Mouse (Mus musculus) telencephalon, adult 2 months (tissue): ENCODE measurements around the gene Snx20.

Source experiments
- DNase-seq: peaks from one replicate; pipeline ENCODE4 v3.0.0-alpha.2; 2011; ENCODE audit warnings: low read depth, low spot score

Gene Snx20

DNA sequence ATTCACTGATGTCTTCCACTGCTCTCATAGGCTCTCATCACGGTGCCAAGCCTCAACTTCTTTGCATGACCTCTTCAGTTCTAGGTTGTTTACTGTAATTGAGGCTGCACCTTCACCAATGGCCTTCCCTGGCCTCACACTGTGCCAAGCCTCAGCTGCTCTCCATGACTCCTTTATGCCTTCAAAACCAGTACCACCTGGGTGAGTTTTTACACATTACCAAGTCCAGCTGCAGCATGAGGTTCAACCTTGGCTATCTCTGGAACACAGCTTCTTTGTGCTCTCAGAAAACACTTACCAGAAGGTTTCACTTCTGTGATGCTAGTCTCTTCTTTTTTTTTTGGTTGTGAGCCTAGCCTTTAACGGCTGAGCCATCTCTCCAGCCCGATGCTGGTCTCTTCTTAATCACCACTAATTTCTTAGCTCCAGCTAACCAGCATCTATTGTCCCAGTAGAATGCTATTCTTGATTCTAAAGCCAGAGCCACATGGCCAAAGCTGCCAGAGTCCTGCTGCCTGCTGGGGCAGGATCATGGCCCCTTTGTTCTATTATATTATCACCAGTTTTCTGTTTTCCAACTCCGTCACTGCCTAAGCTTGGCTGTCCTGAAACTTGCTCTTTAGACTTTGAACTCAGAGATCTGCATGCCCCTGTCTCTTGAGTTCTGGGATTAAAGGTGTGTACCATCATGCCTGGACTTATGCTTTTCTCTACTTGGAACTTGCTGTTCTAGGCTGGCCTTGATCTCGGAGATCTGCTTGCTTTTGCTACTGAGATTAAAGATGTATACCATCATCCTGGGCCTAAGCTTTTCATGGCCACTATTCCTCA, 7.0 kb upstream of the Snx20 start:
- no peak for DNase-seq

DNA sequence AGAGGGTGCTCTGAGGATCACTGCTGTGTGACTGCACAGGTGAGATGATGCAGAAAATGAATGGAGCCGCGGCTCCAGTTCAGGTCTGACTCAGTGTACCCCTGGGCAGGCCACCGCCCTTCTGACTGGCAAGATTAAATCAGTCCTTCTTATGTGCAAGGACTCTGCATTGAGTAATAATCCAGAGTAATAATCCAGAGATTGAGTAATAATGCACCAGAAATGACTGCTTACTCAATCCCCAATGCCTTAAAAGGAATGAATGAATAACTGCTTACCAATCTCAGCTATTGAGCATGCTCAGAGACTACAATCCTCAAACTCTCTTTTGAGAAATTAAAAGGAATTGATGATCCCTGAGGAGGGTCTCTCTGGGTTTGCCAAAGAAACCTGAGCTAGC, 3.0 kb upstream of the Snx20 start:
- DNase-seq, result no peak

DNA sequence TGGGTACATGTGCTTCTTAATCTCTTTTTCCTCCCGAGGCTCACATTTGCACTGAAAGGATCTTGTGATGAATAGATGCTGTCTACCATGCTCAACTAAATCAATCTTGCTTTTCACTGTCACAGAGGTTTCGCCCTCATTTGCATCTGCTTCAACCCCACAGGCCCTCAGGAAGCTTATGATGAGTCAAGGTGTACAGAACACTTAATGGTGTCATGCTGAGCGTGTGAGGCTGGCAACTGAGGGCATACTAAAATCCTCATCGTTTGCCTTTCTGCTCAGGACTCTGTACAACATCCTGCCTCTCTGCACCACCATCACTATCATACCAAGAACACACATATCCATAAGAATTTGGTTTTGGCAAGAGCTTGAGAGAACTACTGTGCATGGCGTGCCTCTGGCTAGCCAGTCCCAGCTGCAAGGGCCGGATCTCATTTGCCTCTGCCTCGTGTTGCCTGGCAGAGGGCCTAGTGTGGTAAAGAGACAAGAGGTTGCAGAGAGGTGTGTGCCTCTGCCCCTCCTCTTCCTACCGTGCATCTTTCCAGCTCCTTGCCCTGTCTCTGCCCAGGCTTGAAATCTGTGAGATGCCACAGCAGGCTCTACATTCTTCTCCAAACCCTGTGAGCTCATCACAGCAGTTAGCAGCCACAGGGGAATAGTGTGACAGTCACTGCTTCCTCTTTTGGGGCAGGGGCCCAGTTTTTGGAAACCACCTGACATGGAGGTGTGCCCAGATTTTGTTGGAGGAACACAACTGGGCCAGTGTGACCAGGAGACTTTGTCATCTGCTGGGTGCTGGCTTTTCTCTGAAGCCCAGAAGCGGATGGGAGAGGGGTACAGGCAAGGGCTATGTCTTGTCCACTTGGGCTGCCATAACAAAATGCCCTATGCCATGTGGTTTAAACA, 1.4 kb upstream of the Snx20 start:
- no peak for DNase-seq

DNA sequence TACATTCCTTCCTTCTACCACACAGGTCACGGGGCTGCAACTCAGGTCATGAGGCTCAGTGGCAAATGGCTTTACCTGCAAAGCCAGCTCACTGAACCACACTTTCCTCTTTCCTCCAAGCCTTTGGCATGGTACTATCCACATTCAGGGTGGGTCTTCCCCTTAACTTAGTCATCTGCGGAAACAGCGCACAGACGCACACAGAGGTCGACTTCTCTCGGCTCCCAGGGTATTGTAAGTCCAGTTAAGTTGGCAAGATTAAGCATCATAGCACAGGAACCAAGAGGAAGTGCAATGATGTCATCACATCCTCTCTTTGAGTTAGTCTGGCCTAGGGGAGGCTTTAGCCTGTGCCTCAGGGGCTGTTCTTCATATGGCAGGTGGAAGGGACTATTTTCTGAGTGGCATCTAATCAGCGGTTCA, 2.6 kb downstream of the Snx20 start:
- DNase-seq, result no peak

DNA sequence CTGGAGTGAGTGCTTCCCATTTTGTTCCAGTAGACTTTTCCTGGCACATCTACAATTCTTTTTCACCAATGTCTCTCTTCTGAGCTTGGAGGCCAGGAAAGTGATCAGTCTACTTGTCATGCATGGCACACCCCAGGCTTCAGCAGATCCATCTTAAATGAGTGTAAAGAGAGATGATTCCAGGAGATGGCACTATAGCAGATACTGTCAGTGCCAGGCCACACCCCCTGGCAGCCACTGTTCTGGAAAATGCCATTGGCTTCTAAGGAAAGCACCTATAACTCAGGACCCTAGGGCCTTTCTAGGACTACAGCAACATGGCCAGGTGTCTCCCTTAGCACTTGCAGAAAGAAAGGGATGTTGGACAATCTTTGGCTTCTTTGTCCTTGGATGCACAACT, 4.8 kb downstream of the Snx20 start:
- peak; percentile 52 for DNase-seq

DNA sequence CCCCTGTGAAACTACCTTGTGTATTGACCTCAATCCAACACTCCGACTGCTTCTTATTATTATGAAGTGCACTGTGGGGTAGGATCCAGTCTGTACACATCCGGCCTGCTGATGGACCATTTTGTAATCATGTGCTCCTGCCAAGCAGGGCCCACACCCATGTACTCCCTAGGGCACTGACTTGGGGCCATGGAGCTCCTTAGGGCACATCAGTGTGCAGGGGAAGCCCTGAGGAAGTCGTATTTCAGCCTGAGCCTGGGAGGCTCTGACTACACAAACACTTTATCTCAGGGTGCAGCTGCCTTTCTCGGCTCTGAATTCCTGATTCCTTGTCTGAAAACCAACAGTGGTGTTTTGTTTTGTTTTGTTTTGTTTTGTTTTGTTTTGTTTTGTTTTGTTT, 5.7 kb downstream of the Snx20 start:
- no peak for DNase-seq

DNA sequence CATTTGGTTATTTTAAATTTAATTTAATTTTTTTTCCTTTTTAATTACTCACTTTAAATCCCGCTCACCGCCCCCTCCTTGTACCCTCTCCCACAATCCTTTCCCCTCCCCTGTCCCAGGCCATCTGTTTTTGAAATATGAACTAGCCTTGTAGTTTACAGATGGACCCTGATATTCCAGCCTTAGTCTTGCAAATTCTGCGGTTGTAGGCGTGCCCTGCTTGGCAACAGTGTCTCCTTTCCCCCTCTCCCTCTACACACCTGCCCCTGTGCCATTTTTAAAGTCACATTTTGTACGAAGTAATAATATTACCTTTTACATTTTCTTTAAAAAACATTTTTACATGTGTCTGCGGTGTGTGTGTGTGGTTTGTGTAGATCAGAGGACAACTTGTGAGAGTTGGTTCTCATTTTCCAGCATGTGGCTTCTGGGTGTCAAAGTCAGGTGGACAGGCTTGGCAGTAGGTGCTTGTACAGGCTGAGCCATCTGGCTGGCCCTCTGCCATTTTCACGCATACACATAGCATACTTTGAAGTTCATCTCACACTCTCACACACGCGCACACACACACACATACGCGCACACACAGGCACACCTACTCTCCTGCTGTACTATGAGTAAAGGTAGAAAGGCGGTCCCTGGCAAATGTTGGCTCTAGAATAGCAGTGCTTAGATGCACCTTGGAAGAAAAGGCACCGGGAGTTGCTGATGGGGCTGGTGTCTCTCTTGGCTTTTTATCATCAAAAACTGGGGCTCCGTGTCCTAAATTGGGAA, 7.7 kb downstream of the Snx20 start:
- DNase-seq, result peak; percentile 67

DNA sequence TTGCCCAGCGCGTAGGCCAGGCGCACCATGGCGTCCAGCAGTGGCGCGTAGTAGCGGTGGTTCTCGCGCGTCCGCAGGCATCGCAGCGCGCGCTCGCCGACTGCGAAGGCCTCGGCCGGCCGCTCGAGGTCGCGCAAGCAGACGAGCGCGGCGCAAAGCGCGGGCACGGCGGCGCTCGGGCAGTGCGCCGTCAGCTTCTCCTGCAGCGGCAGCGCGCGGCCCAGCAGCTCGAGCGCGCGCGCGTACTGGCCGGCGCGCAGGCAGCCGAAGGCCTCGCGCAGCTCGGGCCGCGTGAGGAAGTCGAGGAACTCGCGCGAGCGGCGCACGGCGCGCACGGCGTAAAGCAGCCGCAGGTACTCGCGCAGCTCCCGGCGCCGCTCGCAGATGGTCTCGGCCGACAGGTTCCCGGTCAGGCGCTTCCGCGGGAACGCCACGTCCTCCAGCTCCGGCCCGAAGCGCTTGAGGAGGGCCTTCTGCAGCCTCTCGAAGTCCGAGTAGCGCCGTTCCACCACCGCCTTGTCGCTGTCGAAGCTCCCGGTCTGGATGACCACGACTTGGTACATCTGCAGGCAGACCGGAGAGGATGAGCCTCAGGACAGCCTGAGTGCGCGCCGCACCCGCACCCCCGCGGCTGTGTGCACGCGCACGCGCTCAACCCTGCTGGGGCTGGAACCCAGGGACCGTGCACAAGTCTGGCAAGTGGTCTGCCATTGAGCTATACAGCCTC, 8.5 kb downstream of the Snx20 start:
- DNase-seq, result peak; percentile 80

DNA sequence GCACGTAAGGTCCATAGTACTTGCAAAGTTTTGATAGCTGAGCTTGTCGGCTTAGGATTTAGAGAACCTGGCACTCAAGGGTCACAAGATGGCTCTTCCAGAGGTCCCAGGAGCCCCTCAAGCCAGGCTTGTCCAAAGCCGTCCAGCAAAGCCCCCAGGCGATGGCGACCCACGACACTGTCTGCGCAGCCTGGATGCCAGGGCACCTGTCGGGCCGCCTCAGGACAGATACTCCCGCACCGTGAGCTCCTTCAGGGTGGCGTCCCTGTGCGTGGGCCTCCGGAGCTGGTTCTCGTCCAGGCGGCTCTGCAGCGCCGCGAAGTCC, 9.0 kb downstream of the Snx20 start:
- DNase-seq, result no peak

DNA sequence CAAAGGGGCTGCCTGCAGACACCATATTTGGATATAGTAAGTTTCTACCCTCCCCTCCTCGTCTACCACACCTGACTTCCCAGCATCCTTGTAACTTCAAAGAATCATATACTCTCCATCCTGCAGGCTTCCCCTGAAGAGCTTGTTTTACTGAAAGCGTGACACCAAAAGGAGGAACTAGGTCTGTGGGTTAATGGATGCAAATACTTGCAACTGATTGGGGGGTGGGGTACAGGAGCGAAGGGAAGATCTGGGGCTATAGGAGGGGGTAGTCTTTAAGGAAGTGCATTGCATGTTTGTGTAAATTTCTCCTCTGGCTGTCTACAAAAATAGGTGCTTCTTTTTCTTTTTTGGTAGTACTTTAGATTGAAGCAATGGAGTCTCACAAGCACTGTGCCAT, 9.5 kb downstream of the Snx20 start:
- DNase-seq, result no peak

DNA sequence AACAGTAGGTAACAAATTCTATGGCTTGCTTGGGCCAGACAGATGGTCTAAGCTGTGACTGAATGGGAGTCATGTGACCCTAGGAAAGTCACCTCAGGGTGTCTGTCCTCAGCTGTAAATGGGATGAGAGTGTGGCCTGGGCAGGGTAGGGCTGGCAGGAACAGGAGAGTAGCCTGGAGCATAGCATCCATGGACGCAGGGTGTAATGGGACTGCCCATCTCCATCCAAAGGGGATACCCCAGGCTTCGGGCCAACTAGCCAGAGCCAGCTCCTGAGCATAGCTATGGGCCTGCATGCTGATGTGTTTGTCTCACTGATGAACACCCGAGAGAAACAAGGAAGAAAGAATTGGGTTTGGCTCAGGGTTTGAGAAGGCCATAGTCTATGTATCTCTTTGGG, 11.7 kb downstream of the Snx20 start:
- DNase-seq, result no peak

DNA sequence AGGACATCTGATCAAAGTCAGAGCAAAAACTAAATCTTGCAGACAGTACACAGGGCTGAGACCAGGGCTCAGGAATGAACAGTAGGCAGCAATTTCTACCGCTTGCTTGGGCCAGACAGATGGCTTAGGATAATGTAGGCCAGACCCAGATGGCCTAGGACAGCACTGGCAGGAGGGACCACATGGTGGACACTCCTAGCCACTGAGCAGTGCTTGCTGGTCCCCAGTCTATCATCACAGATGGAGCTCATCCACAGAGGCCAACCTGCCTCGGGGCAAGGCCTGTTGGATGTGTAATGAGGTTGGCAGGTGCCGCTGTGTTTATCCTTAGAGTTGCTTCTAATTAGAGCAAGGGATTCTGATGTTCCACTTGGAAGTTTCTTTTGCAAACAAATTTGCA, 12.6 kb downstream of the Snx20 start:
- no peak for DNase-seq

DNA sequence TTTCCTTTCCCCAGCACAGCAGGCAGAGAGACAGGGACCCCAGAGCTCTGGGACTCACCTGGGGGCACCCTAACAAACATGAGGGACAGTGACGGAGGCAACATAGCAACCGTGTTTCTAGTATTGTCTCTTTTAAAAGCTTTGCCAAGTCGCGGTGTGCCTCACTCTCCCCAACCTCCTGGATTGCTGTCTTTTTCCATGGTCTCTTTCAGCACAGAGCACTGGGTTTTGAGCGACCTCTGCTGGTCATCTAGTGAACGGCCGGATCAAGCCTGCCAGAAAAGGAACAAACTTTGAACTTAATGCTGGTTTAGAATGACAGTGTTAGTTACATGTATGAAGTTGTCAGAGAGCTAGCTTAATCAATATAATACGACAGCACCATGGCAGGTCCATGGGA, 14.5 kb downstream of the Snx20 start:
- no peak for DNase-seq

DNA sequence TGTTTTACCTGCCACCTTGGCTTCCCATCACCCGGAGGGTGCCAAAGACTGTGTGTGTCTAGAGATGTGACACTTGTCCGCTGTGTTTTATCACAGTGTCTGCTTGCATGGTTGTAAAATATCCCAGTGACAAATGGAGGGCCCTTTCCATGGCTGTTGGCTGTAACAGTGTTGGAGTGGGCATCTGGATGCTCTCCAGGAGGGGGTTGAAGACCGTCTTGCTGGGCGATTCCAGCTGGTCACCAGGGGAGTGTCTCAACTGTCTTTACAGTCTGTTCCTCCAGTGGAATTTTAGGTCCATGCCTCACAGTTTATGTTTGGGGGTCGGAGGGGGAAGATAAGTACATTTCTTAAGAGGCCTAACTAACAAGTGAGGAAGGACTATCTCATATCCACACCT, 15.0 kb downstream of the Snx20 start:
- DNase-seq, result no peak

DNA sequence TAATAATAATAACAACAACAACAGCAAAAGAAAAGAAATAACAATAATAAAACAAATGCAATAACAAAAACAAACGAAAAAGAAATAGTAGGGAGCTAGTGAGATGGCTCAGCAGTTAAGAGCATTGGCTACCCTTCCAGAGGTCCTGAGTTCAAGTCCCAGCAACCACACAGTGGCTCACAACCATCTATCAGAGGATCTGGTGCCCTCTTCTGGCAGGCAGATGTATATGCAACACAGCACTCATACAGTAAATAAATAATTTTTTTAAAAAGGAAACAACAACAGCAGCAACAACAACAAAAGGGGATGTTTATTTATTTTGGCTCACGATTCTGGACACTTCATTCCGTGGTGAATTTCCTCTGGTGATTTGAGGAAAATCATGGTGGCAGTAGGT, 16.4 kb downstream of the Snx20 start:
- DNase-seq, result no peak

DNA sequence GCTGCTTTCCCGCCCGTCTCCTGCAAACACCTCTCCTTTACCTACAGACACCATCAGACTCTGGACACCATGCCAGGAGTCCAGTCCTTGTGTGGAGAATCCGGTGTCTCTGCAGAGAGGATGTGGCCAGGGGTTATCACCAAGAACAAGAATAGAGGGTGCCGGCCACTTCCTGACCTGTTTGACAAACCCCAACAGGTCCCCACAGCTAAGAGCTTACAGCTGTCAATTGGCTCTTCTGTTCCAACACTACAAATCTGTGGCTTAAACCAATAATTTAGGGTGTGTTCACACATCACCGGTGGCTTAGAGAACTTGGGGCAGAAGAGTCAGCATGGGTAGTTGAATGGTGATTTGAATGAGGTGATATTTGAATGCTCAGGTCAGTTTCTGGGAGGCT, 17.3 kb downstream of the Snx20 start:
- no peak for DNase-seq

DNA sequence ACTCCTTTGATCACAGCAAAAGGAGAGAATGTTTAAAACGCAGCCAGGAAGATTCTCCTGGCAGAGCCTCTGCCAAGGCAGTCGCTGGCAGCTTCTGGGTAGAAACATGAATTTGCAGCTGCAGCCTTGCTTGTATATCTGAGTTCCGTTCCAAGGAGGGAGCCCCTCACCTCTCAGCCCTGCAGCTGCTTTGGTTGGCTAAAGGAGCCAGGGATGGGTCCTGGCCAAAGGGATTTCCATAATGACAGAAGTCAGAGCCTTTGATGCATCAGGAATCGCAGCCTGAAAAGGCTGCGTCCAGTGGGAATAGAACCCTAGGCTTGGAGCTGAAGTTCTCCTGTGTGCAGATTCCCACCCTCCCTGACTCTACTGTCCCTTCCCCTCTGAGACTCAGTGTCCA, 20.9 kb downstream of the Snx20 start:
- DNase-seq, result no peak

DNA sequence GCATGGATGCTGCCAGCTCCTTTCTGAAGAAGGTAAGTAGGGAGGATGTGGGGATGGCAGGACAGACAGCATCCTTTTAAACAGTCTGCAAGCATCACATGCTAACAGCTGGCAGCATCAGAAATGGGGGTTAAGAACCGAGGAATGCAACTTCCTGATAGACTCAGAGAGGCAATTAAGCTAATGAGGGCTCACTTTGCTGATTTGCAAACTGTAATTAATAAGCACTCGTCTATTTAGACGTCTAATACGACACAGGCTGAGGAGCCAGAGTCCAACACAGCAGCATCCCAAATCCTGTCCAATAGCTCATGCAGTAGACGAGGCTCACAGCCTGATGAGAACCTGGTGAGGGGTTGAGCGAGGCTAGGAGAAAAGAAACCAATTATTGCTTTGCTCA, 25.7 kb downstream of the Snx20 start:
- DNase-seq, result no peak

DNA sequence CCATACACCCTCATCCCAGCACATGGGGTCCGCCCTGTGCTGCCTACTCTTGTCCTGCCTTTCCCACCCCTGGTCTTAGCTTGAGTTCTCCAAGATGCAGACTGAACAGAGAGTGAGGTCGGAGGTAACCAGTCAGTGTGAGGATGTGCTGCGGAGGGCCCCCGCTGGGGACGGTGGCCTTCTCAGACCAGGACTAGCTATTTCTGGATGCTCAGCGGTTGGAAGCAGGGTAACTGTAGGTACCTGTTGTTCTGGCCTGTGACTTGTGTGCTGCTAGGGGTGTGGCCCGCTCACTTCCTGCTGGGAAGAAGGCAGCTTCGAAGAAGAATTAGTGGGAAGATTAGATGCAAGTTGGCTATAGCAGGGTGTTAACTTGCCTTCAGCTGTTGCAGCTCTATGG, 26.9 kb downstream of the Snx20 start:
- no peak for DNase-seq

DNA sequence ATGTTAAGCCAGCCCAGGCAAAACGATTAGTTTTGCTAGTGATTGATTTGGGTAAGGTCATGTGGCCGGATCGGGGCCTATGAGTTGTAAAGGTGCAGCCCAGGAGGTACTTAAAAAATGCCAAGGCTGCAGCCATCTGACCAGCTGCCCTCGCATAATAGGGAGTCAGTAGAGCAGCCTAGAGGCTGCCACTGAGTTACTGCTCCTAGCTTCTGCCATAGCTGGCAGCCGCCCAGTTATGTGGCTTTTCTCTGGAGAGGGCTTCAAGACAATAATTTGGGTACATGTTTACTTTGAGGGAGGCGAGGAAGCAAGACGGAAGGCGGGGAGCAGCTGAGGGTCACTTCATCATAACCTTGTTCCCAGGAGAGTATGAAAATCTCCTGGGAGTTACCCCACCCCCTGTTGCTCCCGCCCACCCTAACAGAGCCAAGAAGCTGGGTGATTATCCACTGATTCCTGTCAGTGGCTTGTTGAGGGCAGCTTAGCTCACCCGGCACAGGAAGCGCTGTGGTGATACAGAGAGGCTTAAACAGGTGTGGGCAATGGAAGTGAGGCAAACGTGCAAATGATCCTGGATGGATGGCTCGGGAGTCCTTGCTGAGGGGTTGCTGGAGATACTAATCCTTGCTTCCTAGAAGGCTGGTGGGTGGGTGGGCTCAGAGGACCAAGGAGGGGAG, 30.4 kb downstream of the Snx20 start:
- DNase-seq, result no peak
